Mouse (Mus musculus) neural tube, embryonic 15.5 days (tissue): ENCODE results near the gene Vps41. TPM values are rescaled to one million over a fixed set of nuclear protein-coding genes. Genes with fewer than 3 reads are reported as not detected.

Experiments
- ATAC-seq: fragments of 200-750 bp; cut with Nextera tagmentation; 2 replicates; pipeline ENCODE4 v1.8.0; 2017; ENCODE audit warnings: mild to moderate bottlenecking, moderate TSS enrichment, moderate library complexity; ENCODE audit not compliant: low FRiP score
- H3K27ac ChIP-seq: fragments of 300-500 bp; sonication (generic); replicated peaks from 2 replicates; pipeline ENCODE4 v1.5.1; 2015; ENCODE audit warnings: mild to moderate bottlenecking, inconsistent platforms
- H3K27me3 ChIP-seq: fragments of 300-500 bp; sonication (generic); replicated peaks from 2 replicates; pipeline ENCODE4 v1.6.1; 2015; ENCODE audit warnings: inconsistent platforms
- H3K36me3 ChIP-seq: fragments of 300-500 bp; sonication (generic); 2 replicates; pipeline ENCODE4 v1.6.1; 2015; ENCODE audit warnings: inconsistent platforms
- H3K4me1 ChIP-seq: fragments of 300-500 bp; sonication (generic); 2 replicates; pipeline ENCODE4 v1.6.1; 2015; ENCODE audit warnings: inconsistent platforms
- H3K4me2 ChIP-seq: fragments of 300-500 bp; sonication (generic); 2 replicates; pipeline ENCODE4 v1.6.1; 2015; ENCODE audit warnings: inconsistent platforms, mild to moderate bottlenecking, moderate library complexity
- H3K4me3 ChIP-seq: fragments of 300-500 bp; sonication (generic); replicated peaks from 2 replicates; pipeline ENCODE4 v1.5.1; 2015; ENCODE audit warnings: mild to moderate bottlenecking, inconsistent platforms
- H3K9ac ChIP-seq: fragments of 300-500 bp; sonication (generic); replicated peaks from 2 replicates; pipeline ENCODE4 v1.6.1; 2015; ENCODE audit warnings: mild to moderate bottlenecking, inconsistent platforms
- H3K9me3 ChIP-seq: fragments of 300-500 bp; sonication (generic); replicated peaks from 2 replicates; pipeline ENCODE4 v1.6.1; 2016; ENCODE audit warnings: inconsistent platforms
- WGBS: fragments of 180-500 bp; shearing (Covaris S2); methylation state at CpG from one replicate; pipeline ENCODE4 v1.1.7; 2015; ENCODE audit warnings: mixed read lengths; 5-methylcytosine and 5-hydroxymethylcytosine counted together
- polyA plus RNA-seq: library from polyadenylated mRNA; unstranded; fragments of >200 nt; fragmentation: Nextera tagmentation; extraction: Ambion mirVana; gene quantifications from 2 replicates; pipeline ENCODE4 v1.2.1, GENCODE M21; 2015

The Vps41 gene
- polyA plus RNA-seq, 1 experiment from 2014 or later = 104 TPM

DNA sequence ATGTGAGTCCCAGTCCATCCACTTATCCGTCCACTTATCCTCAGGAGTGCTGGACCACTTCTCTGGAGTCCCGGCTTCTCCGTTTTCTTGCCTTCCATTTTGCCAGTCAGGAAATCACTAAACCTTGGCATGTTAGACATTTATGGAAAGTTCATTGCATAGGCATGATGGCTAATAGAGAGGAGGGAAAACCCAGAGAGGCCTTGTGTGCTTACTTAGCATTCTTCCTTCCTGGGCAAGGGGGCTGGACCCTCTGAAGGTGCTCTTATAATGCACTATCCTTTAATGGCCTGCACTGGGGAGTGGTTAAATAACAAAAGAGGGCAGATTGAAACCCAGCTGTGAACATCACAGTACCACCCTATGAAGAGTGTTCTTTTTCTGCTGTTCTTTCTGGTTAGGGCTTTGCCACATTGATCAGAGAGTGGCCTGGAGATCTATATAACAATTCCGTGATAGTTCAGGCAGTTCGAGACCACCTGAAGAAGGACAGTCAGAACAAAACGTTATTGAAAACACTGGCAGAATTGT lies 124.7 kb downstream of the Vps41 start:
- Histone ChIP-seq H3K9me3 (no peaks in the 10 kb centered on the region), H3K27me3 (no peaks in the 10 kb centered on the region), H3K4me2 (no peak overlapping the region), H3K36me3 (peaks cover 17% of the 10 kb centered on the region; the same call in 1 of the 2 replicates), H3K4me3 (no peak overlapping the region), H3K9ac (no peak overlapping the region), H3K4me1 (no peaks in the 10 kb centered on the region), H3K27ac (no peak overlapping the region)
- 85% methylated on average over 6 of the region's 6 CpGs for WGBS
- no peak for ATAC-seq

DNA sequence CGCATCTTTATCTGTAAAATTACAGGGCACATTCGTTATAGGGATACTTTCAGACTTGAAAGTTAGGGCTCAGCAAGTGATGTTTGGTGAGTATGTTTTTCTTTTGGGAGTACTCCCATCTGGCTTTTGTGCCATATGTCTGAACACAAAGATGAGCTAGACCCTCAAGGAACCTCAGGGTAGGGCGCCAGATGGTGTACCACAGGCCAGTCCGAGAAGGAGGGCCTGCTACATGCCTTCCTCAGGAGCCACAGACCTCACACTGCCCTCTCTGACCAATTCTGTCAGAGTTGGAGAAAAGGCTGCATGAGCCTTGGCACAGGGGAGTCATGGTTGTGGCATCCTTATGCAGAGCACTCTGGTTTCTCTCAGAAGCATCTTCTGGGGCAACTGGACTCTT lies 125.5 kb downstream of the Vps41 start:
- Histone ChIP-seq H3K9me3 (no peaks in the 10 kb centered on the region), H3K9ac (no peak overlapping the region), H3K4me1 (no peaks in the 10 kb centered on the region), H3K27ac (no peak overlapping the region), H3K4me2 (no peak overlapping the region), H3K4me3 (no peak overlapping the region), H3K27me3 (no peaks in the 10 kb centered on the region), H3K36me3 (peaks cover 17% of the 10 kb centered on the region; the same call in 1 of the 2 replicates)
- WGBS = 95% methylated on average over 4 of the region's 4 CpGs
- ATAC-seq = no peak

DNA sequence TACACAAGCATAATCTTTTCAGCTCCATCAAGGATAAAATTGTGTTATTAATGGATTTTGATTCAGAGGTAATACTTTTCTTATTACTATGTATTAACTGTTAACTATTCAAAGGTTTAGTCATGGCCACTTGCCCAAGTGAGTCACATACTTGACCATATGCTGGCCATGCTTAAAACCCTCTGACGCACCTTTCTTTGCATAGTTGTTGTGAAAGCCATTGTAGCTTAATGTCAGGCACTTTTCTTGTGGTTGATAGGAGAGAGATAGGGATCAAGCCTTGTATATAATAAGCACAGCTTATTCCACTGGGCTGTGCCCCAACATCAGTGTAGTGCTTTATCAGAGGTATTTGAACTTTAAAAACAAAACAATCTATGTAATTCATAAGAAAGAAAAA lies 126.5 kb downstream of the Vps41 start:
- Histone ChIP-seq H3K27ac (no peak overlapping the region), H3K9me3 (no peaks in the 10 kb centered on the region), H3K4me2 (no peak overlapping the region), H3K4me1 (no peaks in the 10 kb centered on the region), H3K4me3 (no peak overlapping the region), H3K27me3 (no peaks in the 10 kb centered on the region), H3K36me3 (peaks cover 17% of the 10 kb centered on the region; the same call in 1 of the 2 replicates), H3K9ac (no peak overlapping the region)
- 97% methylated on average over 1 of the region's 1 CpGs for WGBS
- ATAC-seq = no peak

DNA sequence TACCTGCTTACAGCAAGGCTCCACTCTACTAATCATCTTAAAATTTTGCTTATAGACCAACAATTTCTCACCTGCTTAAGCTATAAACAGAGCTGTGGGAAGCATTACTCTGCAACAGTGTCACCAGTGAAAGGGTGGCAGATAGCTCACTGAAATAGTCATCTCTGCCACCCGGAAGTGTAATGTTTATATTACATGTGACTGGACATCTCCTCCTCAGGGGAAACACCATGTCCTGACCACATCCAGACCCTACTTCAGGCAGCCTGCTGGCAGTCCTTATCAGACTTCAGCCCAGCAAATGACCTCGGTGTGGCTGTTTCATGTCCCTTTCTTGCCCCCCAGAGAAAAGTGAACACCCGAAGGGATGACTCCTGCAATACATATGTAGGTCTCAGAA lies 130.3 kb downstream of the Vps41 start:
- Histone ChIP-seq H3K4me3 (no peak overlapping the region), H3K4me2 (no peak overlapping the region), H3K9ac (no peak overlapping the region), H3K27ac (no peak overlapping the region), H3K9me3 (no peaks in the 10 kb centered on the region), H3K27me3 (no peaks in the 10 kb centered on the region), H3K4me1 (no peaks in the 10 kb centered on the region), H3K36me3 (peaks cover 13% of the 10 kb centered on the region; the same call in 1 of the 2 replicates)
- ATAC-seq = no peak
- WGBS = 92% methylated on average over 3 of the region's 3 CpGs

DNA sequence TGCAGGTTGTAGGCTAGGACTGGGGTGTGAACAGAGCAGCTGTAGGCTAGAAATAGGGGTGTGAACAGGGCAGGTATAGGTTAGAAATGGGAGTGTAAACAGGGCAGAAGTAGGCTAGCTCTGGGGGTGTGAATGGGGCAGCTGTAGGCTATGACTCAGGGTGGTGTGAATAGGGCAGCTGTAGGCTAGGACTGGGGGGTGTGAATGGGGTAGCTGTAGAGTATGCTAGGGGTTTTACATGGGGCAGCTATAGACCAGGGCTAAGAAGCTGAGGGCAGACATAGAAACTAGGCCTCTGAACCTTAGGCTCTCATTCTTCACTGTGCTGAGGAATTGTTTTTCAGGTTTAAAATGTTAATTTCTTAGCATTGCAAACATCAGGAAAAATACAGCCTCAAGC lies 132.5 kb downstream of the Vps41 start:
- H3K9ac ChIP-seq = no peak overlapping the region

DNA sequence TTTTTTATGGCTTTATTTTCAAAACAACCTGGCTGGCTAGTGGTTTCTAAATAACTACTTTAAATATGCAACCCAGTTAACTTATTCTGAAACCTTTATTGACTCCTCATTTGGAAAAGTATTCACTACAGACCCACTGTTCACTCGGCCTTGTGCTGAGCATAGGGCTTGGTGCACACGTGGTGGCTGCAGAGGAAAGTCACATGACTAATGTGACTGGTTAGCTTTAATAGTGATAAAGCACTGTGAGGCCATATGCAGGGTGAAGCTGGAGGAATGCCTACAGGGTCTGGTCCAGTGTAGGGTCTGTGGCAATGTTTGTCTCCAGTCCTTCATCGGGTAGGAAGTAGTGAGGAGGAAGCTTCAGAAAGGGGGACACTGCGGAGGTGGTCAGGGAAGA lies 134.1 kb downstream of the Vps41 start:
- no peaks in the 10 kb centered on the region for H3K9me3 ChIP-seq
- H3K27ac ChIP-seq = no peak overlapping the region
- WGBS = 81% methylated on average over 4 of the region's 4 CpGs
- peaks cover 3% of the 10 kb centered on the region; the same call in 1 of the 2 replicates for H3K36me3 ChIP-seq
- H3K4me3 ChIP-seq = no peak overlapping the region
- H3K4me1 ChIP-seq = 0 out of 2 replicates have a peak, but pooled peaks cover 4% of the 10 kb centered on the region
- ATAC-seq = no peak
- H3K9ac ChIP-seq = no peak overlapping the region
- no peaks in the 10 kb centered on the region for H3K27me3 ChIP-seq
- no peak overlapping the region for H3K4me2 ChIP-seq

More for the DNA sequence above, 132.5 kb downstream of the Vps41 start:
- H3K27me3 ChIP-seq = no peaks in the 10 kb centered on the region
- H3K4me2 ChIP-seq = no peak overlapping the region
- H3K4me3 ChIP-seq = no peak overlapping the region
- no peak for ATAC-seq
- H3K9me3 ChIP-seq = no peaks in the 10 kb centered on the region
- H3K36me3 ChIP-seq = peaks cover 9% of the 10 kb centered on the region; the same call in 1 of the 2 replicates
- H3K4me1 ChIP-seq = no peaks in the 10 kb centered on the region
- no peak overlapping the region for H3K27ac ChIP-seq

DNA sequence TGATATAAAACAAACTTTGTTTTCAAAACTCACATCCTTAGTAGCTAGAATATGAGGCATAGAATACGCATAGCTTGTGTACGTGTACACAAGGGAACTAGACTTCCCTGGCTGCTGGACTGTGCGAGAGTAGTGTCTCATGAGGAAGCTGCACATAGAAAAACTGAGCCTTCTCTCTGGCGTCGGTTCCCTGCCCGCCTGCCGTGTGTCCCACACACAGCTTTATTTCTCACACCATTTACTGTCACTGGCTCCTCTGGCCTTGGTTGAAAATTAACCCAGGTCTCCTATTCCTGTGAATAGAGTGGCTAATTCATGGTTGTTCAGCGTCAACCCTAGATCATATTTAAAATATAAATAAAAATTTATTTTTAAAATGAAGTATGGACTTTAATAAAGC lies 135.6 kb downstream of the Vps41 start:
- 52% methylated on average over 8 of the region's 8 CpGs for WGBS
- no peak overlapping the region for H3K27ac ChIP-seq
- H3K4me1 ChIP-seq = 0 out of 2 replicates have a peak, but pooled peaks cover 4% of the 10 kb centered on the region
- no peak for ATAC-seq
- peaks cover 3% of the 10 kb centered on the region; the same call in 1 of the 2 replicates for H3K36me3 ChIP-seq
- H3K9me3 ChIP-seq = no peaks in the 10 kb centered on the region
- H3K9ac ChIP-seq = no peak overlapping the region
- no peak overlapping the region for H3K4me2 ChIP-seq
- H3K4me3 ChIP-seq = no peak overlapping the region
- H3K27me3 ChIP-seq = no peaks in the 10 kb centered on the region

DNA sequence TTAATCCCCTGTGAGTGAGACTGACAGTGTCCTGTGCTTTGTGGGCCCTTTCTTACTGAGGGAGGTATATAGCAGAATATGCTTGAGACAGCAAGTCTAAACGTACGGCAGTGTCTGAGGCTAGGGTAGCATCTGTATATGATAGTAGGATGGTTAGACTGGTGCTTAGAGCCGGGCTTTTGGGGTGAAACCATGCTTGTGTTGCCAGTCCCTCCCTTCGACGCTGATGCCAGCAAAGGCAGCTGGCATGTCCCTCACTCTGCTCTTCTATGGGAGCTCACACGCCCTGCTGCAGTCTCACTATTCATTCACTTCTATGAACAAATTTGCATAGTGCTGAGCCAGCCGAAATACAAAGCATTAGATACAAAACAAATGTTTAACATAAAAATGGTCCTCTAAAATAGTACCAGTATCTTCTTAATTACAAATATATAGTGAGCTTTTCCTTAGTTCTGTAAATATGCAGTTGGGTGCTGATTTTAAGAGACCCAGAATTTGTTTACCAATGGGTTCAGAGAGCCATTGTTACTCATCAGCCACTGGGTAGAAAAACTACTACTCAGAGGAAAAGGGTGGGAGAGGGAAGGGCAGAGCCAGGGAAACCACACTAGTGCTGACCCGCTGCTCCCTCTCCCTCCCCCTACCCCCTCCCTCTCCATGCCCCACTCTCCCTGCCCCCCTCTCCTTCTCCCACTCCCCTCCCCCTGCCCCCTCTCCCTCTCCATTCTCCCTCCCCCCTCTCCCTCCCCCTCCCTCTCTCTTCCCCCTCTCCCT lies 139.1 kb downstream of the Vps41 start:
- H3K4me1 ChIP-seq = 0 out of 2 replicates have a peak, but pooled peaks cover 4% of the 10 kb centered on the region
- H3K9me3 ChIP-seq = no peaks in the 10 kb centered on the region
- H3K4me3 ChIP-seq = no peak overlapping the region
- no peak overlapping the region for H3K4me2 ChIP-seq
- ATAC-seq = peak; percentile 76
- 49% methylated on average over 8 of the region's 8 CpGs for WGBS
- no peaks in the 10 kb centered on the region for H3K27me3 ChIP-seq
- H3K27ac ChIP-seq = no peak overlapping the region; the same call in 1 of the 2 replicates
- H3K36me3 ChIP-seq = peaks cover 10% of the 10 kb centered on the region; the same call in 1 of the 2 replicates
- no peak overlapping the region for H3K9ac ChIP-seq

DNA sequence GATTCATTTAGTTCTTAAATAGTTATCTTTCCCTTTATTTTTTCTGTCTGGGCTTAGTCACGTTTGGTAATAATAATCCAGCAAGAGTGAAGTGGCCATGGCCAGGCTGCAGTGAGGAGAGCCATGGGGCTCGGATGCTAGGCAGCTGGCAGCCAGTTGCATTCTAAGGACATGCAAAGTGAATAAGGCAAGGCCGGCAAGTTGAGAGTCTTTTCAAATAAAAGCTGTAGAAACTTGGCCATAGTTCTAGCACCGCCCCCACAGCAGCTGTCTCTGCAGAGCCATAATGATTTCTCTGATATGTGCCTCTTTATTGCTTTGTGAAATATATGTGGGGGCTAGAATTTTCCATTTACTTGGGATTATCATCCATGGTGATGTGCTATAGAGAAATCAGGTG lies 141.1 kb downstream of the Vps41 start:
- Histone ChIP-seq H3K9ac (no peak overlapping the region), H3K27ac (no peak overlapping the region), H3K9me3 (no peaks in the 10 kb centered on the region), H3K36me3 (peaks cover 25% of the 10 kb centered on the region), H3K4me3 (no peak overlapping the region), H3K4me2 (no peak overlapping the region), H3K27me3 (no peaks in the 10 kb centered on the region), H3K4me1 (0 out of 2 replicates have a peak, but pooled peaks cover 4% of the 10 kb centered on the region)
- WGBS = 77% methylated on average over 4 of the region's 4 CpGs
- no peak for ATAC-seq

DNA sequence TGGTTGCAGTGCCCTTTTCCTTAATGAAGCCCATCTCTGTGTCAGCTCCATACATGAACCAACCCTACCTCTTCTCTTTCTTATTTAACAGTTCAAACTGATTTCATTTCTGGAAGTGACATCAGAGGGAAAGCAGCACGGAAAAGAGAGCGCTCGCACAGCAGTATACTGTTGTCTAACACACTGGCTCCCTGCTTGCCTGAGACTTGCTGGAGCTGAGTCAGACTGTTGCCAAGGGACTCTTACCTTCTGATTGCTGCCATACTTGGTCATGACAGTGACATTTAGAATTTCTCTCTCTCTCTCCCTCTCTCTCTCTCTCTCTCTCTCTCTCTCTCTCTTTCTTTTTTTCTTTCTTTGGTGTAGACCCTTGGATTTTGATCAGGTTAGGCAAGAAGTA lies 142.3 kb downstream of the Vps41 start:
- no peak for ATAC-seq
- Histone ChIP-seq H3K4me1 (0 out of 2 replicates have a peak, but pooled peaks cover 4% of the 10 kb centered on the region), H3K27me3 (no peaks in the 10 kb centered on the region), H3K36me3 (peaks cover 34% of the 10 kb centered on the region), H3K4me2 (no peak overlapping the region), H3K27ac (no peak overlapping the region), H3K4me3 (no peak overlapping the region), H3K9me3 (no peaks in the 10 kb centered on the region), H3K9ac (no peak overlapping the region)
- WGBS = 86% methylated on average over 3 of the region's 3 CpGs

DNA sequence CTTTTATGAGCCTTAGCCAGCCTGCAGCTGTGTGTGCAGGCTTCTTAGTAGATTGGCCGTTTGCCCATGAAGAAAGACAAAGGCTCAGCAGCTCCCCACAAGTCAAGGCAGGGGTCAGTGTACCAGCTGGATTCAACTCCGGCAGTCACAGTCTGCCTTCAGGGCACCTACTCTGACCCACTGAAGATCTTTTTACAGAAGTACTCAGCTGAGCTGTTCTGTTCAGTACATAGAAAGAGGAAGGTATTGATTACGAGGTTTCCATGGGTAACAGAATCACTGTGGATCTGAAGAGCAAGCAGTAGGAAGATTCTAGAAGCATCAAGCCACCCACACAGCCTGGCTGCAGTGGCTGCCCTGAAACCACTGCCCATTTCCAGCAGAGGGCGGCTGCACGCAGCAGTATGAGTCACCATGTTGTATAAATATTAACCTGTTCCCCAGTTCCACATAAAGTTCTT lies 151.0 kb downstream of the Vps41 start:
- Histone ChIP-seq H3K27ac (peak overlapping the region; percentile 68), H3K9ac (no peak overlapping the region), H3K4me1 (peaks cover 10% of the 10 kb centered on the region; the same call in 1 of the 2 replicates), H3K4me3 (no peak overlapping the region), H3K4me2 (no peak overlapping the region), H3K9me3 (no peaks in the 10 kb centered on the region), H3K27me3 (no peaks in the 10 kb centered on the region), H3K36me3 (peaks cover 11% of the 10 kb centered on the region)
- peak; percentile 85 for ATAC-seq
- 24% methylated on average over 5 of the region's 5 CpGs for WGBS

DNA sequence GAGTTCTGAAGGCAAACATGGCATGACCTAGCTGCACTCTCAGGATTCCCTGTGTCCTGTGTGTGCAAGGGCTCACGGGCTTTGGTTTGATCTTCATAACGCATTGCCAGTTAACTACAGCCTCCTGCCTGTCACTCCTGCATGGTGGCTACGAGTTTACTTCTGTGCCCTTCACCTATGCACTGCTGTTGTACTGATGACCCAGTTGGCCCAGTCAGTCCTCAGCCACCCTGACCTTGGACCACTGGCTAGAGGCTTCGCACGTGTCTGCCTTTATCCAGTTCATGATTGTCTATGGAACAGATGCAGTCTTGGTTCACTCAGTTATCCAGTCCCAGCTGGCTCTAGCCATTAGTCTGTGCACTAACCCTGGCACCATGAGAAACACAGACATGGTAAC lies 151.7 kb downstream of the Vps41 start:
- no peak for ATAC-seq
- H3K27ac ChIP-seq = 0 out of 2 replicates have a peak overlapping the region, but pooled peaks have one; percentile 14

More for the DNA sequence above, 151.7 kb downstream of the Vps41 start:
- WGBS = 92% methylated on average over 5 of the region's 5 CpGs
- H3K4me3 ChIP-seq = no peak overlapping the region
- no peaks in the 10 kb centered on the region for H3K27me3 ChIP-seq
- no peak overlapping the region for H3K4me2 ChIP-seq
- no peaks in the 10 kb centered on the region for H3K9me3 ChIP-seq
- H3K9ac ChIP-seq = no peak overlapping the region
- H3K4me1 ChIP-seq = peaks cover 10% of the 10 kb centered on the region; the same call in 1 of the 2 replicates
- H3K36me3 ChIP-seq = peaks cover 3% of the 10 kb centered on the region; the same call in 1 of the 2 replicates
